Mouse (Mus musculus) CH12.LX (cell line): ENCODE measurements around the gene Uba5.

Source experiments
- KAT2A ChIP-seq: IDR thresholded peaks from 2 replicates; pipeline ENCODE4 v1.6.1; 2012; ENCODE audit warnings: low read length, improper control_type of control experiment, inconsistent platforms; ENCODE audit not compliant: insufficient replicate concordance
- POLR2AphosphoS2 ChIP-seq: IDR thresholded peaks from 2 replicates; pipeline ENCODE4 v1.6.1; 2011; ENCODE audit warnings: low read depth, low read length, improper control_type of control experiment
- RCOR1 ChIP-seq: conservative IDR thresholded peaks from 2 replicates; pipeline ENCODE4 v1.6.1; 2012; ENCODE audit warnings: low read depth, mild to moderate bottlenecking, inconsistent platforms, low read length, improper control_type of control experiment

- no peak for TF ChIP-seq POLR2AphosphoS2
- TF ChIP-seq RCOR1 = no peak
- TF ChIP-seq KAT2A = no peak
Measured at GRCm38 (mm10) chr9:104062430-104063243, at the start of gene Uba5.
